Mouse (Mus musculus) megakaryocyte, embryonic 14.5 days (primary cell): ENCODE data around the gene Srsf7.

ENCODE experiments used
- FLI1 ChIP-seq: IDR thresholded peaks from 2 replicates; pipeline ENCODE4 v1.6.1; 2012; ENCODE audit warnings: low read length, inconsistent platforms, mixed read lengths
- GATA1 ChIP-seq: IDR thresholded peaks from 3 replicates; pipeline ENCODE4 v1.6.1; 2012; ENCODE audit warnings: mixed read lengths, low read length, inconsistent platforms, borderline replicate concordance

- TF ChIP-seq GATA1 (no peak), FLI1 (no peak)
Measured at GRCm38 (mm10) chr17:80171948-80172347, 35.2 kb downstream of the Srsf7 start.
